Mouse (Mus musculus): ENCODE data around the gene Preb.
A peak's percentile ranks its signal among the peaks of the same experiment; 100 is the strongest.

GRCm38 (mm10) chr5:30907413-30908059, 52.6 kb downstream of the Preb start, which contains the start of gene Ost4:
- TF ChIP-seq GATA1 (IDR thresholded peaks at IDR 0.05; ENCODE audit: borderline replicate concordance, low read length): no peak
- peak; percentile 69; the same call in 1 of the 2 replicates for TF ChIP-seq FLI1 (IDR thresholded peaks at IDR 0.05; ENCODE audit: low read length)
